Mouse (Mus musculus): ENCODE measurements around the gene Stat5b.
A peak's percentile ranks its signal among the peaks of the same experiment; 100 is the strongest.

GRCm38 (mm10) chr11:100745085-100745484 lies 105.4 kb downstream of the Stat5b start:
- TF ChIP-seq TBP (IDR thresholded peaks at IDR 0.05; ENCODE audit: low read depth, low read length) (no peak), EP300 (IDR thresholded peaks at IDR 0.05; ENCODE audit: low read depth in 1 of 2, low read length in 2 of 2) (no peak), MAFK (IDR thresholded peaks at IDR 0.05; ENCODE audit: borderline replicate concordance, low read depth, low read length) (no peak), CTCF (IDR thresholded peaks at IDR 0.05 in 2 of 3, conservative IDR thresholded peaks at IDR 0.05 in 1 of 3; ENCODE audit: control insufficient read depth in 1 of 3, insufficient read depth in 1 of 3, low read depth in 2 of 3, low read length in 3 of 3, poor library complexity in 1 of 3, severe bottlenecking in 1 of 3) (peak; percentile 74 to 85 (median 76)), GATA1 (IDR thresholded peaks at IDR 0.05; ENCODE audit: low read depth, low read length) (no peak), KAT2A (conservative IDR thresholded peaks at IDR 0.05; ENCODE audit: low read depth, low read length) (no peak), POLR2A (IDR thresholded peaks at IDR 0.05; ENCODE audit: control insufficient read depth in 1 of 2, insufficient read depth in 1 of 2, low read depth in 1 of 2, low read length in 2 of 2, poor library complexity in 1 of 2) (no peak), MXI1 (IDR thresholded peaks at IDR 0.05; ENCODE audit: low read depth, low read length) (no peak), TCF12 (IDR thresholded peaks at IDR 0.05; ENCODE audit: low read depth, low read length) (no peak), TAL1 (IDR thresholded peaks at IDR 0.05; ENCODE audit: low read length) (no peak), MYC (IDR thresholded peaks at IDR 0.05; ENCODE audit: low read depth, low read length) (no peak), SMC3 (IDR thresholded peaks at IDR 0.05; ENCODE audit: low read depth, low read length) (peak; percentile 88), MAX (IDR thresholded peaks at IDR 0.05; ENCODE audit: low read length) (no peak)

Measured in MEL (cell line).